Mouse (Mus musculus): ENCODE measurements at regions not wholly inside any gene's neighbourhood (a gene's known extent, or its start where the extent isn't known, plus 50 kb on each side); places are given as distances from the start of the nearest gene placed in this dataset.

DNA sequence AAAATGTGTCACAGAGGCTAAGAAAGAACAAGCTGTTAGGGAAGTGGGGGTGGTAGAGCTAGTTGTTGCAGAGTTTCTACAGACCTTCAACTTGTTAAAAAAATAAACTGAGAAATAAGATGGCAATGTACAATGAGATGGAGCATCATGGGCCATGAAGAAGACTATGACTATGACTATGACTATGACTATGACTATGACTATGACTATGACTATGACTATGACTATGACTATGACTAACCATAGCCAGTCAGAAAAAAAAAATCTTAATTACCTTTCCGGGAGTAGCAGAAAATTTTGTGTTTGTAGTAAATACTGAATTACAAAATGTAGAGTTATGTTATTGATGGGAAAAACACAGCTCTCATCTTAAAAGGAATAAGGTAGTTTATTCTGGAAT is 203.2 kb downstream of the Calcrl start:
- DNase-seq (ENCODE audit: low spot score): no peak
- Histone ChIP-seq H3K4me2 (ENCODE audit: low read depth, low read length, poor library complexity, severe bottlenecking) (no peak overlapping the region), H3K36me3 (ENCODE audit: insufficient read depth, low read length) (no peaks in the 10 kb centered on the region), H3K4me3 (ENCODE audit: low read depth, low read length) (no peak overlapping the region), H3K4me1 (ENCODE audit: insufficient read depth, low read length) (no peaks in the 10 kb centered on the region), H3K27me3 (ENCODE audit: insufficient read depth, low read length) (no peaks in the 10 kb centered on the region), H3K27ac (ENCODE audit: low read depth, low read length) (no peak overlapping the region), H3K9me3 (ENCODE audit: low read length) (no peaks in the 10 kb centered on the region), H3K9ac (replicated peaks; ENCODE audit: low read length, poor library complexity, severe bottlenecking) (no peak overlapping the region)
- no peak for TF ChIP-seq CTCF (IDR thresholded peaks at IDR 0.05)
- no peak for ATAC-seq (ENCODE audit: low FRiP score)
- WGBS: 96% methylated on average over 1 of the region's 1 CpGs

GRCm38 (mm10) chr2:84229777-84230176 is 195.4 kb downstream of the Calcrl start:
- Histone ChIP-seq H3K36me3 (ENCODE audit: insufficient read depth, low read length) (no peaks in the 10 kb centered on the region), H3K9me3 (ENCODE audit: low read length) (no peaks in the 10 kb centered on the region), H3K27me3 (ENCODE audit: insufficient read depth, low read length) (no peaks in the 10 kb centered on the region), H3K9ac (replicated peaks; ENCODE audit: low read length, poor library complexity, severe bottlenecking) (no peak overlapping the region), H3K4me1 (ENCODE audit: insufficient read depth, low read length) (no peaks in the 10 kb centered on the region), H3K4me3 (ENCODE audit: low read depth, low read length) (no peak overlapping the region), H3K27ac (ENCODE audit: low read depth, low read length) (no peak overlapping the region), H3K4me2 (ENCODE audit: low read depth, low read length, poor library complexity, severe bottlenecking) (no peak overlapping the region)
- DNase-seq (ENCODE audit: low spot score) (no peak), ATAC-seq (ENCODE audit: low FRiP score) (no peak)
- 72% methylated on average over 3 of the region's 3 CpGs for WGBS
- TF ChIP-seq CTCF (IDR thresholded peaks at IDR 0.05): no peak

- no peak overlapping the region for H3K4me3 ChIP-seq (ENCODE audit: low read depth, low read length)
- no peaks in the 10 kb centered on the region for H3K27me3 ChIP-seq (ENCODE audit: insufficient read depth, low read length)
- no peaks in the 10 kb centered on the region for H3K36me3 ChIP-seq (ENCODE audit: insufficient read depth, low read length)
- H3K9me3 ChIP-seq (ENCODE audit: low read length): no peaks in the 10 kb centered on the region
- H3K4me2 ChIP-seq (ENCODE audit: low read depth, low read length, poor library complexity, severe bottlenecking): no peak overlapping the region
- ATAC-seq (ENCODE audit: low FRiP score) (no peak), DNase-seq (ENCODE audit: low spot score) (no peak)
- H3K4me1 ChIP-seq (ENCODE audit: insufficient read depth, low read length): no peaks in the 10 kb centered on the region
- no peak for TF ChIP-seq CTCF (IDR thresholded peaks at IDR 0.05)
- no peak overlapping the region for H3K9ac ChIP-seq (replicated peaks; ENCODE audit: low read length, poor library complexity, severe bottlenecking)
- WGBS: 84% methylated on average over 4 of the region's 4 CpGs
- H3K27ac ChIP-seq (ENCODE audit: low read depth, low read length): no peak overlapping the region
Observed at GRCm38 (mm10) chr2:84235641-84236040, 189.6 kb downstream of the Calcrl start.

GRCm38 (mm10) chr2:84241244-84241643 is 184.0 kb downstream of the Calcrl start:
- ATAC-seq (ENCODE audit: low FRiP score) (no peak), DNase-seq (ENCODE audit: low spot score) (no peak)
- no peak overlapping the region for H3K4me3 ChIP-seq (ENCODE audit: low read depth, low read length)
- H3K27me3 ChIP-seq (ENCODE audit: insufficient read depth, low read length): no peaks in the 10 kb centered on the region
- no peak overlapping the region for H3K4me2 ChIP-seq (ENCODE audit: low read depth, low read length, poor library complexity, severe bottlenecking)
- no peaks in the 10 kb centered on the region for H3K4me1 ChIP-seq (ENCODE audit: insufficient read depth, low read length)
- TF ChIP-seq CTCF (IDR thresholded peaks at IDR 0.05): no peak
- no peaks in the 10 kb centered on the region for H3K36me3 ChIP-seq (ENCODE audit: insufficient read depth, low read length)
- no peaks in the 10 kb centered on the region for H3K9me3 ChIP-seq (ENCODE audit: low read length)
- 16% methylated on average over 4 of the region's 4 CpGs for WGBS
- H3K27ac ChIP-seq (ENCODE audit: low read depth, low read length): no peak overlapping the region
- H3K9ac ChIP-seq (replicated peaks; ENCODE audit: low read length, poor library complexity, severe bottlenecking): no peak overlapping the region

GRCm38 (mm10) chr2:84241986-84242385 is 183.2 kb downstream of the Calcrl start:
- DNase-seq (ENCODE audit: low spot score): peak; percentile 33
- Histone ChIP-seq H3K4me2 (ENCODE audit: low read depth, low read length, poor library complexity, severe bottlenecking) (no peak overlapping the region), H3K36me3 (ENCODE audit: insufficient read depth, low read length) (no peaks in the 10 kb centered on the region), H3K27ac (ENCODE audit: low read depth, low read length) (no peak overlapping the region), H3K27me3 (ENCODE audit: insufficient read depth, low read length) (no peaks in the 10 kb centered on the region), H3K4me1 (ENCODE audit: insufficient read depth, low read length) (no peaks in the 10 kb centered on the region), H3K4me3 (ENCODE audit: low read depth, low read length) (no peak overlapping the region), H3K9ac (replicated peaks; ENCODE audit: low read length, poor library complexity, severe bottlenecking) (no peak overlapping the region), H3K9me3 (ENCODE audit: low read length) (no peaks in the 10 kb centered on the region)
- no peak for ATAC-seq (ENCODE audit: low FRiP score)
- TF ChIP-seq CTCF (IDR thresholded peaks at IDR 0.05): no peak
- 4% methylated on average over 1 of the region's 1 CpGs for WGBS

DNA sequence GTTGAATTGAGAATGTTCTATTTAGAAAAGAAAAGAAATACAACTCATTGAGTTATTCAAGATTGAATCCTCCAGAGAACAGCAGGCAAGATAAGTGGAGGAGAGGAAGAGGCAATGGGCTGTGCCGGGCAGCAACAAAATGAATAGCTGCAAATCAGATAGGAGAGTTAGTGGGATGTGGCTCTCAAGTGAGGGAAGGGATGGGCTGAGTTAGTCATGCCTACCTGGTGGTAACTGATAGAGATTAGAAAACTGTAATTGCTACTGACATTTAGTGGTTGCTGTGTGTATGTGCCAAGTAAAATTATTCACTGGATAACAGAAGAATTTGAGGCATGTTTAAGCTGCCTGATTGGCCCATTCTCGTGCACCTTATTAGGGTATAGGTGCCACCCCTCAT is 179.3 kb downstream of the Calcrl start:
- no peak overlapping the region for H3K9ac ChIP-seq (replicated peaks; ENCODE audit: low read length, poor library complexity, severe bottlenecking)
- no peak overlapping the region for H3K4me2 ChIP-seq (ENCODE audit: low read depth, low read length, poor library complexity, severe bottlenecking)
- DNase-seq (ENCODE audit: low spot score): no peak
- H3K4me3 ChIP-seq (ENCODE audit: low read depth, low read length): no peak overlapping the region
- H3K27me3 ChIP-seq (ENCODE audit: insufficient read depth, low read length): no peaks in the 10 kb centered on the region
- 79% methylated on average over 2 of the region's 2 CpGs for WGBS
- no peak for ATAC-seq (ENCODE audit: low FRiP score)
- H3K36me3 ChIP-seq (ENCODE audit: insufficient read depth, low read length): no peaks in the 10 kb centered on the region
- H3K9me3 ChIP-seq (ENCODE audit: low read length): no peaks in the 10 kb centered on the region
- no peak overlapping the region for H3K27ac ChIP-seq (ENCODE audit: low read depth, low read length)
- no peak for TF ChIP-seq CTCF (IDR thresholded peaks at IDR 0.05)
- no peaks in the 10 kb centered on the region for H3K4me1 ChIP-seq (ENCODE audit: insufficient read depth, low read length)
